Comparison of ENCODE assay signal across 13 mouse cellular contexts in the genomic region with DNA sequence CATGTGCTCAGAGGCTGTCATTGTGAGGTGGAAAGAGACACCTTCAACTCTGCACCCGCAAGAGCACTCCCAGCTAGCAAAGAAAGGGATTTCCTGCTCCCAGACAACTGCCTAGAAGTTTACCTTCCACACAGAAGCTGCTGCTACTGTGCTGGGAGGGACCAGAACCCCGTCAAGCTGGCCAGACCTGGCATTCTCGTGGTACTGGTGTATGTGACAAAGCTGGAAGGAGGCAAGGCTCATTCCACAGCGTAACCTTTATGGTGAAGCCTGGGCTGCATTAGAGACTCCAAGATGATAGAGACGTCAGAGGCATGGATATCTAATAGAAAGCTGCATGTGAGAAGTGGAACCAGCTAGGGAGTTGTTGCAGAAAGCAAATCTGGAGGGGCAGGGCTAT.
"Had no signal": no experiment of that assay in that cellular context is flagged by ENCODE, and none has a peak within 500 bp of the region (broad histone marks: within the 10 kb centered on the region; RNA-seq: fewer than 3 reads in every experiment).

No protein-coding gene starts in this region.

- ATAC-seq: inflammation-experienced regulatory T-cells, adult 6 months; intestine, postnatal 0 days; midbrain, embryonic 16.5 days had no signal

- H3K9me3 ChIP-seq: midbrain, embryonic 12.5 days had no signal

- H3K9ac ChIP-seq: midbrain, embryonic 12.5 days had no signal

- H3K27me3 ChIP-seq: midbrain, embryonic 12.5 days had no signal

- H3K4me3 ChIP-seq: layer of hippocampus, adult 2 months; midbrain, embryonic 12.5 days had no signal

- H3K27ac ChIP-seq: kidney, postnatal 0 days; layer of hippocampus, adult 2 months had no signal

- DNase-seq: kidney, adult 8-10 months; kidney, postnatal 36 days; lung, adult 18-20 months; right cerebral cortex, adult 18-20 months; right cerebral cortex, postnatal 25 days; thymus, adult 2 months; thymus, postnatal 25 days had no signal

- H3K4me2 ChIP-seq: midbrain, embryonic 12.5 days had no signal
